Mouse (Mus musculus): ENCODE measurements around the gene Leprot. TPM values are rescaled to one million over a fixed set of nuclear protein-coding genes. Genes with fewer than 3 reads are reported as not detected.
A peak's percentile ranks its signal among the peaks of the same experiment; 100 is the strongest.

Leprot gene
- polyA plus RNA-seq, 1 experiment from 2014 or later: 98.2 TPM

DNA sequence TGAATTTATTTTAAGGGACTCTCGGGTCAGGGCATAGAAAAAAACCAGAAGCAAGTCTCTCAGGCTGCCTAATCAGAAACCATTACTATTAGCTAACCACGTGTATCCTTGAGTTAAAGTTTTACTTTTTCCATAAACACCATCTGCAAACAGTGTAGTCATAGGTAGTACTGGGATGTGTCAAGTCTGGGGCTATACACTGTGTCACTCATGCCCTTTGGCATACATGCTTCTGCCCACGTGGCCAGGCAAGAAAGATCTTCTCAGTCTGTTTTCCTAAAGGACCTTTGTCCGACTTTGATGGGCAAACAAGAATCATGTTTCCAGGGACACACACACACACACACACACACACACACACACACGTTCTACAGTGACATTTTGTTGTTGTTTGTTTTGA, 27.3 kb downstream of the Leprot start:
- 73% methylated on average over 5 of the region's 5 CpGs for WGBS

DNA sequence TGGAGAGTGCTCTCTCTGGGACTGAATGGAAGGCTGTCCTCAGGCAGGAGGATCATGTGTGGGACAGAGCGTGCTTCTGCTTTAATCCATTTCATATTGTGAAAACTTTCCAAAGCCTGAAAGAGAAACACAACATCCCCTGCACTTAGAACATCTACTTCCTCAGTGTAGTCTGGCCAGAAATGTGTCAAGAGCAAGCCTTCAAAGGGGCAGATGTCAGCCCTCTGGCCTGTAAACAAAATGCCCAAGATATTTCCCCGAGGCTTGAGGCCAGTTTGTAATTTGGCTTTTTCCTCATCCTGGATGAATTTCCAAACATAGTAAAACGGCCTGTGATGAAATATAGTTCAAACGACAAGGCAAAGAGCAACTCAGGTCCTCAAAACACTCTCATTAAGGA, 28.2 kb downstream of the Leprot start:
- Histone ChIP-seq H3K9ac (ENCODE audit: low read depth, low read length) (no peak overlapping the region), H3K36me3 (ENCODE audit: control insufficient read depth, insufficient read depth, low read length) (no peaks in the 10 kb centered on the region), H3K4me2 (ENCODE audit: low read depth, low read length) (no peak overlapping the region), H3K27me3 (replicated peaks; ENCODE audit: control insufficient read depth, insufficient read depth, low read length) (no peaks in the 10 kb centered on the region), H3K4me3 (ENCODE audit: low read depth, low read length) (no peak overlapping the region), H3K27ac (replicated peaks; ENCODE audit: low read depth, low read length) (no peak overlapping the region), H3K9me3 (ENCODE audit: control insufficient read depth, low read length) (no peaks in the 10 kb centered on the region), H3K4me1 (ENCODE audit: control insufficient read depth, insufficient read depth, low read length) (no peaks in the 10 kb centered on the region)
- no peak for ATAC-seq (ENCODE audit: low read depth)
- peak; percentile 38 for DNase-seq (ENCODE audit: low spot score)
- WGBS: 44% methylated on average over 4 of the region's 4 CpGs

More for the DNA sequence above, 27.3 kb downstream of the Leprot start:
- H3K27ac ChIP-seq (replicated peaks; ENCODE audit: low read depth, low read length): no peak overlapping the region
- DNase-seq (ENCODE audit: low spot score) (no peak), ATAC-seq (ENCODE audit: low read depth) (no peak)
- no peaks in the 10 kb centered on the region for H3K4me1 ChIP-seq (ENCODE audit: control insufficient read depth, insufficient read depth, low read length)
- no peaks in the 10 kb centered on the region for H3K27me3 ChIP-seq (replicated peaks; ENCODE audit: control insufficient read depth, insufficient read depth, low read length)
- no peak overlapping the region for H3K9ac ChIP-seq (ENCODE audit: low read depth, low read length)
- H3K4me2 ChIP-seq (ENCODE audit: low read depth, low read length): no peak overlapping the region
- H3K9me3 ChIP-seq (ENCODE audit: control insufficient read depth, low read length): no peaks in the 10 kb centered on the region
- H3K36me3 ChIP-seq (ENCODE audit: control insufficient read depth, insufficient read depth, low read length): no peaks in the 10 kb centered on the region
- no peak overlapping the region for H3K4me3 ChIP-seq (ENCODE audit: low read depth, low read length)

DNA sequence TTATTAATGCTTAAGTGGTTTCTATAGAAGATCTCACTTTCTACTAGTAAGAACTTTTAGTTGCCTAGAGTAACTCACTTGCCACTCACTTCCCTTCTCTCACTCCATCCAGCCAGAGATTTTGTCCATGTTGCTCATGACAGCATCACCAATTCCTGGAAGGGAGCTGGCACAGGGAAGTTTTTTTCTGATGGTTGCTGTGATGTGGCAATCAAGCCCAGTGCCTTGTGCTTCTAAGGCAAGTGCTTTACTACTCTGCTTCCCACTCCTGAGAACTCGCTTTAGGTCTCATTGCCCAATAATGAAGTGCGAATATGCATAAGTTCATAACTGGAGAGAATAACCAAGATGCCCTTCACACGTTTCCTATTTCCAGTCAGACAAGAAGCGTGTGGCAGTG, 35.1 kb downstream of the Leprot start:
- H3K9ac ChIP-seq (ENCODE audit: low read depth, low read length): no peak overlapping the region
- no peaks in the 10 kb centered on the region for H3K27me3 ChIP-seq (replicated peaks; ENCODE audit: control insufficient read depth, insufficient read depth, low read length)
- no peaks in the 10 kb centered on the region for H3K36me3 ChIP-seq (ENCODE audit: control insufficient read depth, insufficient read depth, low read length)
- H3K27ac ChIP-seq (replicated peaks; ENCODE audit: low read depth, low read length): no peak overlapping the region
- DNase-seq (ENCODE audit: low spot score) (no peak), ATAC-seq (ENCODE audit: low read depth) (no peak)
- peaks cover 3% of the 10 kb centered on the region; the same call in 1 of the 2 replicates for H3K4me1 ChIP-seq (ENCODE audit: control insufficient read depth, insufficient read depth, low read length)
- 93% methylated on average over 4 of the region's 4 CpGs for WGBS
- H3K9me3 ChIP-seq (ENCODE audit: control insufficient read depth, low read length): no peaks in the 10 kb centered on the region
- no peak overlapping the region for H3K4me2 ChIP-seq (ENCODE audit: low read depth, low read length)
- no peak overlapping the region for H3K4me3 ChIP-seq (ENCODE audit: low read depth, low read length)

DNA sequence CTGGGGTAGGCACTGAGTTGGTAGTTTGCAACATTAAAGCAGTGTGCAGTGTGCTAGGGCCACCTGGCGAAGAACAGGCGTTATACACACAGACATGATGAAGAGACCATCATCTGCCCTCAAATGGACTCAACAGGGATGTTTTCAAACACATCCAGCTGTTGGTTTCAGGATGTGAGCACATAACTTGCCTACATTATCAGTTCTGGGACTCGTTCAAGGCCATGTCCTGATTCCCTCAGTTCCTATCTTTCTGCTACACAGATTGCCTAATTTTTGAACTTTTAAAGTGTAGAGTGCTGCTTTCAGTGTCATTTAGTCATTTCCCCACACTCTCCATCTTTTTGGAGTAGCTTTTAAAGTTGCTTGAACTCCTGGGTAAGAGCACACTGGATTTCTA, 35.6 kb downstream of the Leprot start:
- no peak overlapping the region for H3K4me2 ChIP-seq (ENCODE audit: low read depth, low read length)
- H3K27ac ChIP-seq (replicated peaks; ENCODE audit: low read depth, low read length): no peak overlapping the region
- DNase-seq (ENCODE audit: low spot score): no peak
- no peaks in the 10 kb centered on the region for H3K27me3 ChIP-seq (replicated peaks; ENCODE audit: control insufficient read depth, insufficient read depth, low read length)
- H3K4me3 ChIP-seq (ENCODE audit: low read depth, low read length): no peak overlapping the region
- WGBS: 91% methylated on average over 3 of the region's 3 CpGs
- ATAC-seq (ENCODE audit: low read depth): no peak
- H3K4me1 ChIP-seq (ENCODE audit: control insufficient read depth, insufficient read depth, low read length): peaks cover 3% of the 10 kb centered on the region; the same call in 1 of the 2 replicates
- H3K9me3 ChIP-seq (ENCODE audit: control insufficient read depth, low read length): no peaks in the 10 kb centered on the region
- no peaks in the 10 kb centered on the region for H3K36me3 ChIP-seq (ENCODE audit: control insufficient read depth, insufficient read depth, low read length)
- no peak overlapping the region for H3K9ac ChIP-seq (ENCODE audit: low read depth, low read length)

DNA sequence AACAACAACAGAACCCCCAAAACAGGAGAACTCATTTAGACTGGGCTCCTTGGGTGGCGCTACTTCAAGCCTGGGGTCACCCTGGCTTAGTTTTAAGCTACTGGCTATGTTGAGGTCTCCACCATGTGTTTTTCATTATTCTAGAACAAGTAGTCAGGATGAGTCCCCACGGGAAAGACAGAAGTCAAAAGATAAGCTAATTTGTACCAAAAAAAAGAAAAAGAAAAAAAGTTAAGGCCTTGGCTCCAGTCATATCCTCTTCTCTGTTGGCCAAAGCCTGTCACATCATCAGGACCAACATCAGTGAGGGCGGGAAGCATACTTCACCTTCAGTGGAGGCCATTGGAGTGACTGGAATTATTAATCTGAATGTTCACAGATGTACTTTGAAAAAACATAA, 37.3 kb downstream of the Leprot start:
- WGBS: 63% methylated on average over 3 of the region's 3 CpGs
- H3K4me3 ChIP-seq (ENCODE audit: low read depth, low read length): no peak overlapping the region
- H3K36me3 ChIP-seq (ENCODE audit: control insufficient read depth, insufficient read depth, low read length): no peaks in the 10 kb centered on the region
- H3K9me3 ChIP-seq (ENCODE audit: control insufficient read depth, low read length): no peaks in the 10 kb centered on the region
- peaks cover 3% of the 10 kb centered on the region; the same call in 1 of the 2 replicates for H3K4me1 ChIP-seq (ENCODE audit: control insufficient read depth, insufficient read depth, low read length)
- H3K27me3 ChIP-seq (replicated peaks; ENCODE audit: control insufficient read depth, insufficient read depth, low read length): no peaks in the 10 kb centered on the region
- ATAC-seq (ENCODE audit: low read depth): no peak
- no peak for DNase-seq (ENCODE audit: low spot score)
- H3K27ac ChIP-seq (replicated peaks; ENCODE audit: low read depth, low read length): no peak overlapping the region
- no peak overlapping the region for H3K9ac ChIP-seq (ENCODE audit: low read depth, low read length)
- H3K4me2 ChIP-seq (ENCODE audit: low read depth, low read length): no peak overlapping the region

DNA sequence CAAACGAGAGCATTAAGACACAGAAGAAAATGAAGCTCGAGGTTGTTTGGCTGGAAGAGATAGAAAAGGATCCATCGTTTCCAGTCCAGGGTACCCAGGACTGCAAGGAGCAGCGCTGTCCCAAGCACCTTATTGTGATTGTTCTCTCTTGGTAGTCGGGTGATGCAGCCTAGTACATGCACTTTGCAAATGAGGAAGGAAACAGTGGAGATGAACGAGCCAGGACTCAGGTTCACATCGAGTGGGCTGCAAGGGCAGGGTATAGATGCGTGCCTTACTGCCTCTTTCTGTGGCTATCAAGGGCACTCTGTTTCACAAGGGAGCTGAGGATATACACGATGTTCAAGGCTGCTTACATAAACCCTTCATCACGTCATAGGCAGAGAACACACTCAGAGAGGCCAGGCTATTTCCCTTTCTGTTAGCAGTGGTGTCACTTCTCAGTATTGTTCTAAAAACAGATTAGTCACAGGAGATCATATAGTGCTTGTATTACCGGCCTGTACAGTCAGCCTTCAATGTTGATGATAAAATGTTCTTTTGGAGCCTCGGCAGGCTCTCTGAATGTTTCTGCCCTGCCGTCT, 38.8 kb downstream of the Leprot start:
- Histone ChIP-seq H3K4me2 (ENCODE audit: low read depth, low read length) (no peak overlapping the region), H3K9me3 (ENCODE audit: control insufficient read depth, low read length) (no peaks in the 10 kb centered on the region), H3K27me3 (replicated peaks; ENCODE audit: control insufficient read depth, insufficient read depth, low read length) (no peaks in the 10 kb centered on the region), H3K36me3 (ENCODE audit: control insufficient read depth, insufficient read depth, low read length) (no peaks in the 10 kb centered on the region), H3K27ac (replicated peaks; ENCODE audit: low read depth, low read length) (no peak overlapping the region), H3K4me3 (ENCODE audit: low read depth, low read length) (no peak overlapping the region), H3K9ac (ENCODE audit: low read depth, low read length) (no peak overlapping the region), H3K4me1 (ENCODE audit: control insufficient read depth, insufficient read depth, low read length) (peaks cover 3% of the 10 kb centered on the region; the same call in 1 of the 2 replicates)
- DNase-seq (ENCODE audit: low spot score): no peak
- WGBS: 69% methylated on average over 13 of the region's 13 CpGs
- ATAC-seq (ENCODE audit: low read depth): no peak

DNA sequence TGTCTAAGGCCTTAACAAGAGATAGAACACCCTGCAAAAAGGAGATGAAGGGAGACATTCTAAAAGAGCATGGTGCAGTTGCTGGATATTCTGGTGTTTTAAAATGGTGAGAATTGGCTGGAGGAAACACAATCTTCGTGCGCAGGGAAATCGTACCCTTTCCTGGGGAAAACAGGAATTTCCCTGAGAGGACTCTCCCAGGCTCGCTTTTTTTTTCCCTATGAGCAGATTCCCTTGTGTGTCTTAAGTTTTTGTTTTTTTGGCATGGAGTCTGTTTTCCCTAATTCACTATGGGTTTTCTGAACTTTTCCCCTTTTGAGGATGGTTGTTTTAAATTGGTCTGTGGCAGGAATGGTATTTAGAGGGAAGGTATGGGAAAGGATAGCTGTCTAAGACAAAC, 41.7 kb downstream of the Leprot start:
- Histone ChIP-seq H3K36me3 (ENCODE audit: control insufficient read depth, insufficient read depth, low read length) (no peaks in the 10 kb centered on the region), H3K27me3 (replicated peaks; ENCODE audit: control insufficient read depth, insufficient read depth, low read length) (no peaks in the 10 kb centered on the region), H3K4me1 (ENCODE audit: control insufficient read depth, insufficient read depth, low read length) (peaks cover 3% of the 10 kb centered on the region; the same call in 1 of the 2 replicates), H3K27ac (replicated peaks; ENCODE audit: low read depth, low read length) (peak overlapping the region; percentile 54), H3K9me3 (ENCODE audit: control insufficient read depth, low read length) (no peaks in the 10 kb centered on the region), H3K4me3 (ENCODE audit: low read depth, low read length) (no peak overlapping the region), H3K9ac (ENCODE audit: low read depth, low read length) (no peak overlapping the region), H3K4me2 (ENCODE audit: low read depth, low read length) (no peak overlapping the region)
- 69% methylated on average over 4 of the region's 4 CpGs for WGBS
- DNase-seq (ENCODE audit: low spot score) (peak; percentile 59), ATAC-seq (ENCODE audit: low read depth) (no peak)

DNA sequence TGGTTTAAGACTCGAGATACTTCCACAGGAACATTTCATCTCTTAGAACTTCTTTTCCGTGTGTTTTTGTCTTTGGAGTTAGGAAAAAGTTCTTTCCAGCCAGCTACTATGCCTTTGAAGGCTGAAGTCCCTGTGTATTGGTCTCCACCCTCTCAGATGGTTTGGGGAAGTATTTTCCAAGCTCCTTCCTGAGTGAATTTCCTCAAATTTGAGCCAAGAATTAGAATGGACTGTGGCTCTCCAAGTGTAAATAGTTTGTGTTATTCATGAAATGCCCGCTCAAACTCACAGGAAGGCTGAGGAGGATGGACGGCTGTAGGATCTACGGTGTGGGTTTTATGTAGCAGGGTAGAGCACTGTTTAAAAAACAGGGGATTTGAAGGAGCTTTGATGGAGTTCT, 42.1 kb downstream of the Leprot start:
- no peaks in the 10 kb centered on the region for H3K36me3 ChIP-seq (ENCODE audit: control insufficient read depth, insufficient read depth, low read length)
- no peak overlapping the region for H3K4me2 ChIP-seq (ENCODE audit: low read depth, low read length)
- ATAC-seq (ENCODE audit: low read depth) (no peak), DNase-seq (ENCODE audit: low spot score) (peak; percentile 53)
- H3K4me3 ChIP-seq (ENCODE audit: low read depth, low read length): no peak overlapping the region
- H3K27me3 ChIP-seq (replicated peaks; ENCODE audit: control insufficient read depth, insufficient read depth, low read length): no peaks in the 10 kb centered on the region
- 58% methylated on average over 5 of the region's 5 CpGs for WGBS
- H3K27ac ChIP-seq (replicated peaks; ENCODE audit: low read depth, low read length): peak overlapping the region; percentile 54
- H3K9ac ChIP-seq (ENCODE audit: low read depth, low read length): no peak overlapping the region
- peaks cover 3% of the 10 kb centered on the region; the same call in 1 of the 2 replicates for H3K4me1 ChIP-seq (ENCODE audit: control insufficient read depth, insufficient read depth, low read length)
- no peaks in the 10 kb centered on the region for H3K9me3 ChIP-seq (ENCODE audit: control insufficient read depth, low read length)

DNA sequence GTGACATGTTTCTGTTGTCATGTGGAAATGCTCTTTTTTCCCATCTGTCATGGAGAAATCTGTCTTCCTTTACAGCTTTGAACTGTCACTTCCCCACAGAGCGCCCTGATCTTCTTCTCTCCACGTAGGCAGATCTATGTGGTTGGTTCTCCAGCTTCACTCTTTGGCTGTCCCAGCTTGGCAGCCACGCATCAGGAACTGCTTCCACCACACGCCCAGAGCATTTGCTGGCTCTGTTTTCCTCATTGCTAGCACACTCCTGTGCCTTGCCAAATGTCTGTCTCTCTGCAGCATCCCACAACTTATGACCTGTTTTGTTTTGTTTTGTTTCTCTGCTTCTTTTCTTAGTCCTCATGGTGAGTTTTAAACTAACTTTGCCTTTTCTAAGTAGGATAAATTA, 45.4 kb downstream of the Leprot start:
- DNase-seq (ENCODE audit: low spot score) (no peak), ATAC-seq (ENCODE audit: low read depth) (no peak)
- 59% methylated on average over 4 of the region's 4 CpGs for WGBS
- H3K4me3 ChIP-seq (ENCODE audit: low read depth, low read length): no peak overlapping the region
- H3K9me3 ChIP-seq (ENCODE audit: control insufficient read depth, low read length): no peaks in the 10 kb centered on the region
- no peak overlapping the region for H3K27ac ChIP-seq (replicated peaks; ENCODE audit: low read depth, low read length)
- H3K4me2 ChIP-seq (ENCODE audit: low read depth, low read length): no peak overlapping the region
- H3K4me1 ChIP-seq (ENCODE audit: control insufficient read depth, insufficient read depth, low read length): no peaks in the 10 kb centered on the region
- H3K9ac ChIP-seq (ENCODE audit: low read depth, low read length): no peak overlapping the region
- H3K27me3 ChIP-seq (replicated peaks; ENCODE audit: control insufficient read depth, insufficient read depth, low read length): no peaks in the 10 kb centered on the region
- no peaks in the 10 kb centered on the region for H3K36me3 ChIP-seq (ENCODE audit: control insufficient read depth, insufficient read depth, low read length)
